Mouse (Mus musculus) embryonic facial prominence, embryonic 11.5 days (tissue): ENCODE measurements at regions not wholly inside any gene's neighbourhood (a gene's known extent, or its start where the extent isn't known, plus 50 kb on each side); places are given as distances from the start of the nearest gene placed in this dataset.

ENCODE experiments used
- ATAC-seq: fragments of 200-750 bp; cut with Nextera tagmentation; replicated peaks from 2 replicates; pipeline ENCODE4 v1.8.0; 2017; ENCODE audit warnings: low read depth; ENCODE audit not compliant: insufficient number of reproducible peaks, low FRiP score, low TSS enrichment
- DNase-seq: peaks from one replicate; pipeline ENCODE4 v3.0.0-alpha.2; 2015; ENCODE audit warnings: low spot score
- H3K27ac ChIP-seq: fragments of 300-500 bp; sonication (generic); replicated peaks from 2 replicates; pipeline ENCODE4 v1.5.1; 2014; ENCODE audit warnings: mild to moderate bottlenecking, low read depth, low read length, control low read depth
- H3K27me3 ChIP-seq: fragments of 300-500 bp; sonication (generic); 2 replicates; pipeline ENCODE4 v1.6.1; 2014; ENCODE audit warnings: mild to moderate bottlenecking, low read length, moderate library complexity, mixed read lengths; ENCODE audit not compliant: control insufficient read depth, insufficient read depth
- H3K36me3 ChIP-seq: fragments of 300-500 bp; sonication (generic); replicated peaks from 2 replicates; pipeline ENCODE4 v1.6.1; 2014; ENCODE audit warnings: low read depth, mild to moderate bottlenecking, low read length, moderate library complexity, mixed read lengths; ENCODE audit not compliant: control insufficient read depth, insufficient read depth
- H3K4me1 ChIP-seq: fragments of 300-500 bp; sonication (generic); 2 replicates; pipeline ENCODE4 v1.6.1; 2014; ENCODE audit warnings: low read length, mixed read lengths; ENCODE audit not compliant: control insufficient read depth, insufficient read depth
- H3K4me2 ChIP-seq: fragments of 300-500 bp; sonication (generic); 2 replicates; pipeline ENCODE4 v1.6.1; 2014; ENCODE audit warnings: low read depth, mild to moderate bottlenecking, control low read depth, low read length, moderate library complexity
- H3K4me3 ChIP-seq: fragments of 300-500 bp; sonication (generic); 2 replicates; pipeline ENCODE4 v1.5.1; 2014; ENCODE audit warnings: low read depth, low read length, control low read depth
- H3K9ac ChIP-seq: fragments of 300-500 bp; sonication (generic); replicated peaks from 2 replicates; pipeline ENCODE4 v1.6.1; 2014; ENCODE audit warnings: mild to moderate bottlenecking, control low read depth, low read length
- H3K9me3 ChIP-seq: fragments of 300-500 bp; sonication (generic); replicated peaks from 2 replicates; pipeline ENCODE4 v1.6.1; 2016; ENCODE audit warnings: mild to moderate bottlenecking, low read length, inconsistent platforms, mixed read lengths; ENCODE audit not compliant: control insufficient read depth
- WGBS: fragments of 180-500 bp; shearing (Covaris S2); extraction: QIAGEN DNeasy Blood & Tissue Kit; methylation state at CpG from one replicate; pipeline ENCODE4 v1.1.7; 2014; 5-methylcytosine and 5-hydroxymethylcytosine counted together

DNA sequence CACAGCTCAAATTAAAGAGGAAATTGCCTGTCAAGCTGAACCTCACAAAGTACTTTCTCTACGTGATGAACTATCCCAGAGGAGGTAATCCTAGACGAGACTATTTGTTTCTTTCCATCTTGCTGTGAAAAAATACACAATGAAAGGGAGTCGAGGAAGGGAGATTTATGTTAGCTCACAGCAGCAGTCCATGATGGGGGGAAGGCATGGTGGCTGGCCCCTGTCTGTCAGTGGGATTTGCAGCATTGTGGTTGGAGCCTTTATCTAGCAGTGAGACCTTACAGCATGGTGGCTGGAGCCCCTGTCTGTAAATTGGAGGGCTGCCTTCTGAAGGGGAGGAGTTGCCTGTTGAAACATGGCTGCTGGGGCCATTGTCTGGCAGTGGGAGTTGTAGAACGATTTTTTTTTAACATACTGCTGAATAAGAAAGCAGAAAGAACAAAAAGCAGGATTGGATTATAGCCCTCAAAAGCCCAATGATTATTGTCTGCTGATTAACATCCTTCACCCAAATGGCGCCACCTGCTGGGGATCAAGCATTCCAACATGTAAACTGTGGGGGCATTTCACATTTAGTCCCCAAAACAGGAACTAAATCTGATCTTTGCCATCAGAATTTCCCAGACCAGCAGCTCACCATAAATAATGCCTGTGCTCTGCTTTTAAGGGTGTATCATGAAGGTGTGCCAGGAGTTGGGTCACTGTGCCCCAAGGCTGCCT is 54.0 kb upstream of the Ripor2 start:
- no peak overlapping the region for H3K9ac ChIP-seq
- WGBS: 35% methylated on average over 5 of the region's 5 CpGs

More for the DNA sequence above, 54.0 kb upstream of the Ripor2 start:
- H3K27ac ChIP-seq: no peak overlapping the region
- H3K4me2 ChIP-seq: no peak overlapping the region
- H3K9me3 ChIP-seq: no peaks in the 10 kb centered on the region
- ATAC-seq (no peak), DNase-seq (peak; percentile 10)
- H3K36me3 ChIP-seq: no peaks in the 10 kb centered on the region
- H3K4me3 ChIP-seq: no peak overlapping the region
- H3K27me3 ChIP-seq: no peaks in the 10 kb centered on the region
- no peaks in the 10 kb centered on the region for H3K4me1 ChIP-seq
